Mouse (Mus musculus): ENCODE measurements around the gene Dchs1. TPM values are rescaled to one million over a fixed set of nuclear protein-coding genes. Genes with fewer than 3 reads are reported as not detected.

Gene Dchs1
- polyA plus RNA-seq, 1 experiment from 2014 or later = 20.8 TPM

DNA sequence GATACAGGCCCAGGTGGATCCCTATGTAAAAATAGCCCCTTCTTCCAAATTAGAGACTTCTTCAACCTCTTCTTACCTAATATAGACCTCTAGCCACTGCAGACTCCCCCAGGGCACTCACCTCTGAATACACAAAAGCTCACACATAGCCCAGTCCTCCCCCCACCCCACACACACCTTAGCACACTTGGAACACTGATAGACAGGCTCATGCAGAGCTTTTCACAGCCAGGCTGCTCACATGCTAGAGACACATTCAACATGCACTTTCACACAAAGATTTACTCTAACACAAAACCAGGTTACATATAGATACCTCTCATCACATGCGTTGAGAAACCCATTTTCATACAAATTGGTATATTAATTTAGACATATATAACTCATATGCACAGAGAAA is 10.1 kb downstream of the Dchs1 start:
- Histone ChIP-seq H3K4me2 (ENCODE audit: low read depth, low read length) (no peak overlapping the region), H3K27ac (ENCODE audit: low read depth, low read length) (no peak overlapping the region), H3K27me3 (ENCODE audit: control insufficient read depth, insufficient read depth, low read length) (no peaks in the 10 kb centered on the region), H3K4me3 (ENCODE audit: low read depth, low read length) (no peak overlapping the region), H3K36me3 (ENCODE audit: control insufficient read depth, insufficient read depth, low read length) (peaks cover 41% of the 10 kb centered on the region), H3K9me3 (ENCODE audit: control insufficient read depth, low read length) (no peaks in the 10 kb centered on the region), H3K9ac (replicated peaks; ENCODE audit: low read depth, low read length) (no peak overlapping the region), H3K4me1 (ENCODE audit: control insufficient read depth, insufficient read depth, low read length) (peaks cover 26% of the 10 kb centered on the region)
- WGBS = 86% methylated on average over 1 of the region's 1 CpGs
- no peak for ATAC-seq (ENCODE audit: low read depth)

GRCm38 (mm10) chr7:105776026-105776425 is 11.4 kb downstream of the Dchs1 start:
- Histone ChIP-seq H3K4me1 (ENCODE audit: control insufficient read depth, insufficient read depth, low read length) (peaks cover 26% of the 10 kb centered on the region), H3K4me3 (ENCODE audit: low read depth, low read length) (no peak overlapping the region), H3K4me2 (ENCODE audit: low read depth, low read length) (no peak overlapping the region), H3K27me3 (ENCODE audit: control insufficient read depth, insufficient read depth, low read length) (no peaks in the 10 kb centered on the region), H3K36me3 (ENCODE audit: control insufficient read depth, insufficient read depth, low read length) (peaks cover 44% of the 10 kb centered on the region), H3K9me3 (ENCODE audit: control insufficient read depth, low read length) (no peaks in the 10 kb centered on the region), H3K9ac (replicated peaks; ENCODE audit: low read depth, low read length) (no peak overlapping the region), H3K27ac (ENCODE audit: low read depth, low read length) (no peak overlapping the region)
- WGBS = 91% methylated on average over 2 of the region's 2 CpGs
- no peak for ATAC-seq (ENCODE audit: low read depth)

GRCm38 (mm10) chr7:105774661-105775060 is 12.8 kb downstream of the Dchs1 start:
- Histone ChIP-seq H3K27me3 (ENCODE audit: control insufficient read depth, insufficient read depth, low read length) (no peaks in the 10 kb centered on the region), H3K9ac (replicated peaks; ENCODE audit: low read depth, low read length) (no peak overlapping the region), H3K4me1 (ENCODE audit: control insufficient read depth, insufficient read depth, low read length) (peaks cover 32% of the 10 kb centered on the region), H3K4me2 (ENCODE audit: low read depth, low read length) (no peak overlapping the region), H3K36me3 (ENCODE audit: control insufficient read depth, insufficient read depth, low read length) (peaks cover 40% of the 10 kb centered on the region), H3K4me3 (ENCODE audit: low read depth, low read length) (no peak overlapping the region), H3K27ac (ENCODE audit: low read depth, low read length) (no peak overlapping the region), H3K9me3 (ENCODE audit: control insufficient read depth, low read length) (no peaks in the 10 kb centered on the region)
- ATAC-seq (ENCODE audit: low read depth) = no peak
- 44% methylated on average over 8 of the region's 8 CpGs for WGBS

DNA sequence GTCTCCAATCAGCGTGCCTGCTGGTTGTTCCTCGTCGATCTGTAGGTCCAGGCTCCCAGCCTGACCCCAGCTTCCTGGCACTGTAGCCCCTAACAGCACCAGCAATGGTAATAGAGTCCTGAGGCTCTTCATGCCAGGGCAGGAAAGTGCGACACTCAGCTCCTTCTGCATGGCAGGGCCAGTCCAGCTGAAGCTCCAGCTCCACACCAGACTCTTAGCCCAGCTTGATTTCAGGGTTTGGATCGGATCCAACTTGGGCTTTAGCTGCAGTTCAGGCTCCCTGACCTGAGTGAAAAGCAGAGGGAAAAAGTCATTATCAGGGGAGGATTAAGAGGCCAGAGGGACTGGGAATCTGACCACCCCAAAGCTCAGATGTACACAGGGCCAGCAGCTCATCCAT is 14.4 kb downstream of the Dchs1 start:
- no peak overlapping the region for H3K27ac ChIP-seq (ENCODE audit: low read depth, low read length)
- ATAC-seq (ENCODE audit: low read depth) = no peak
- H3K9ac ChIP-seq (replicated peaks; ENCODE audit: low read depth, low read length) = no peak overlapping the region
- peaks cover 24% of the 10 kb centered on the region for H3K4me1 ChIP-seq (ENCODE audit: control insufficient read depth, insufficient read depth, low read length)
- no peaks in the 10 kb centered on the region for H3K9me3 ChIP-seq (ENCODE audit: control insufficient read depth, low read length)
- WGBS = 86% methylated on average over 5 of the region's 5 CpGs
- H3K4me2 ChIP-seq (ENCODE audit: low read depth, low read length) = no peak overlapping the region
- peaks cover 43% of the 10 kb centered on the region for H3K36me3 ChIP-seq (ENCODE audit: control insufficient read depth, insufficient read depth, low read length)
- no peaks in the 10 kb centered on the region for H3K27me3 ChIP-seq (ENCODE audit: control insufficient read depth, insufficient read depth, low read length)
- no peak overlapping the region for H3K4me3 ChIP-seq (ENCODE audit: low read depth, low read length)

DNA sequence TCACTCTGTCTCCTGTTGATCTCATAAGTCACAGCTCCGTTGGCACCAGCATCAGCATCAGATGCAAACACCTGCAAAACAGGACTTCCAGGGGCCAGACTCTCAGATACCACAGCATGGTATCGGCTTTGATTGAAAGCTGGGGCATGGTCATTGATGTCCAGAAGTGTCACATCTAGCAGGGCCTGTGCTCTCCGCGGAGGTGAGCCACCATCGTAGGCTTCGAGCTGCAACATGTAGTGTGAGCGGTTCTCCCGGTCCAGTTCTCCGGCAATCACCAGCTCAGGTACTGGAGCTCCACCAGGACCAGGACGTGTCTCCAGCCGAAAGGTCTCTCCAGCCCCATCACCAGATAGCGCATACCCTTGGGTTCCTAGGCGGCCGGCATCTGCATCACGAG is 15.1 kb downstream of the Dchs1 start:
- no peaks in the 10 kb centered on the region for H3K9me3 ChIP-seq (ENCODE audit: control insufficient read depth, low read length)
- H3K4me2 ChIP-seq (ENCODE audit: low read depth, low read length) = no peak overlapping the region
- no peak overlapping the region for H3K4me3 ChIP-seq (ENCODE audit: low read depth, low read length)
- H3K4me1 ChIP-seq (ENCODE audit: control insufficient read depth, insufficient read depth, low read length) = peaks cover 23% of the 10 kb centered on the region
- 97% methylated on average over 15 of the region's 15 CpGs for WGBS
- H3K9ac ChIP-seq (replicated peaks; ENCODE audit: low read depth, low read length) = no peak overlapping the region
- no peak for ATAC-seq (ENCODE audit: low read depth)
- H3K27ac ChIP-seq (ENCODE audit: low read depth, low read length) = no peak overlapping the region
- H3K27me3 ChIP-seq (ENCODE audit: control insufficient read depth, insufficient read depth, low read length) = no peaks in the 10 kb centered on the region
- H3K36me3 ChIP-seq (ENCODE audit: control insufficient read depth, insufficient read depth, low read length) = peaks cover 50% of the 10 kb centered on the region

DNA sequence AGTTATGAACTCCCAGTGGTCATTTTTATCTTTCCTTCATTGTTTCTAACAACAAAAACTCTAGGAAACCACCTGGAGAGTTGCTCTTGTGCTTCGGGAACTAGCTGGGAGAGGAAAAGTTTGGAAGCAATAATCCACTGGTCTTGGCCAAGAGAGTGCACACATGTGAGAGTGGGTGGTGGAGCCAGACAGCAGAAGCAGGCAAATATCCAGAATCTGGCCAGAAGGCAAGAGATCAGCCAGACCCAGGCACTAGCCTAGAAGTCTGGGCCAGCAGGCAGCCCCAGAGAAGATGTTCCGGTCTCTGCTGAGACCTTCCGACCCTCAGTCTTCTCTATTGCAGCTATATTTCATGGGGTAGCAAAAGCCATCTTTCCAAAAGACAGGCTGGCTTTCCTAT is 17.5 kb downstream of the Dchs1 start:
- Histone ChIP-seq H3K27ac (ENCODE audit: low read depth, low read length) (no peak overlapping the region), H3K4me1 (ENCODE audit: control insufficient read depth, insufficient read depth, low read length) (peaks cover 19% of the 10 kb centered on the region), H3K36me3 (ENCODE audit: control insufficient read depth, insufficient read depth, low read length) (peaks cover 68% of the 10 kb centered on the region), H3K4me2 (ENCODE audit: low read depth, low read length) (no peak overlapping the region), H3K9me3 (ENCODE audit: control insufficient read depth, low read length) (no peaks in the 10 kb centered on the region), H3K9ac (replicated peaks; ENCODE audit: low read depth, low read length) (no peak overlapping the region), H3K4me3 (ENCODE audit: low read depth, low read length) (no peak overlapping the region), H3K27me3 (ENCODE audit: control insufficient read depth, insufficient read depth, low read length) (no peaks in the 10 kb centered on the region)
- 94% methylated on average over 3 of the region's 3 CpGs for WGBS
- ATAC-seq (ENCODE audit: low read depth) = no peak

DNA sequence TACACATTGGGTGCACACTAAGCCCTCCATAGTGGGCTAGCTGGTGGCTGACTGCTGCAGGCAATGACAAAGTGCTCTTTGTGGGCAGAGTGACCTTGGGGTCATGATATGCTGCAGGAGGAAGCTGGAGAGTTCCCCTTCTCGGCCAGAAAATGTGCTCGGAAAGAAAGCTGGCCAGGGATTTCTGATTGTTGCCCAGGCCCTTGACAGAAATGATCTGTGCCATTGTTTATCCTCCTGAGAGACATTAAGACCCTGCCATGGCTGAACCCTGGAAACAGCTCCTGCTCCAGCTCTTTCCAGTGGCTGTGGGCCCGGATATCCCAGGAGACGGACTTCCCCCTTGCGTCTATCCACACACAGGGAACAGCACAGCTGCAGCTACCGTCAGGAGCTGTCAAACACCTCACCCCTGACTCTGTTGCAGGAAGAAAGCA is 19.7 kb downstream of the Dchs1 start:
- Histone ChIP-seq H3K4me2 (ENCODE audit: low read depth, low read length) (no peak overlapping the region), H3K4me1 (ENCODE audit: control insufficient read depth, insufficient read depth, low read length) (peaks cover 19% of the 10 kb centered on the region), H3K36me3 (ENCODE audit: control insufficient read depth, insufficient read depth, low read length) (peaks cover 83% of the 10 kb centered on the region), H3K4me3 (ENCODE audit: low read depth, low read length) (no peak overlapping the region), H3K27ac (ENCODE audit: low read depth, low read length) (peak overlapping the region; percentile 40), H3K9me3 (ENCODE audit: control insufficient read depth, low read length) (no peaks in the 10 kb centered on the region), H3K9ac (replicated peaks; ENCODE audit: low read depth, low read length) (no peak overlapping the region), H3K27me3 (ENCODE audit: control insufficient read depth, insufficient read depth, low read length) (no peaks in the 10 kb centered on the region)
- 16% methylated on average over 6 of the region's 6 CpGs for WGBS
- ATAC-seq (ENCODE audit: low read depth) = peak; percentile 5; the same call in 1 of the 2 replicates

GRCm38 (mm10) chr7:105764331-105764730 is 23.1 kb downstream of the Dchs1 start:
- H3K4me1 ChIP-seq (ENCODE audit: control insufficient read depth, insufficient read depth, low read length) = peaks cover 11% of the 10 kb centered on the region
- no peak overlapping the region for H3K27ac ChIP-seq (ENCODE audit: low read depth, low read length)
- no peak overlapping the region for H3K4me3 ChIP-seq (ENCODE audit: low read depth, low read length)
- WGBS = 84% methylated on average over 11 of the region's 11 CpGs
- no peak overlapping the region for H3K4me2 ChIP-seq (ENCODE audit: low read depth, low read length)
- no peak for ATAC-seq (ENCODE audit: low read depth)
- H3K36me3 ChIP-seq (ENCODE audit: control insufficient read depth, insufficient read depth, low read length) = peaks cover 76% of the 10 kb centered on the region
- no peak overlapping the region for H3K9ac ChIP-seq (replicated peaks; ENCODE audit: low read depth, low read length)
- H3K9me3 ChIP-seq (ENCODE audit: control insufficient read depth, low read length) = no peaks in the 10 kb centered on the region
- no peaks in the 10 kb centered on the region for H3K27me3 ChIP-seq (ENCODE audit: control insufficient read depth, insufficient read depth, low read length)

- peaks cover 85% of the 10 kb centered on the region for H3K36me3 ChIP-seq (ENCODE audit: control insufficient read depth, insufficient read depth, low read length)
- H3K27ac ChIP-seq (ENCODE audit: low read depth, low read length) = no peak overlapping the region
- no peaks in the 10 kb centered on the region for H3K27me3 ChIP-seq (ENCODE audit: control insufficient read depth, insufficient read depth, low read length)
- no peak overlapping the region for H3K4me3 ChIP-seq (ENCODE audit: low read depth, low read length)
- H3K4me2 ChIP-seq (ENCODE audit: low read depth, low read length) = no peak overlapping the region
- H3K4me1 ChIP-seq (ENCODE audit: control insufficient read depth, insufficient read depth, low read length) = peaks cover 3% of the 10 kb centered on the region
- WGBS = 19% methylated on average over 55 of the region's 55 CpGs
- ATAC-seq (ENCODE audit: low read depth) = peak; percentile 9; the same call in 1 of the 2 replicates
- H3K9me3 ChIP-seq (ENCODE audit: control insufficient read depth, low read length) = no peaks in the 10 kb centered on the region
- H3K9ac ChIP-seq (replicated peaks; ENCODE audit: low read depth, low read length) = no peak overlapping the region
These were observed 24.8 kb downstream of the Dchs1 start for GRCm38 (mm10) chr7:105762517-105763270.
